Mouse (Mus musculus): ENCODE measurements around the gene Ptpn11. TPM values are rescaled to one million over a fixed set of nuclear protein-coding genes. Genes with fewer than 3 reads are reported as not detected.

The Ptpn11 gene
- polyA plus RNA-seq (2017; shearing (Covaris generic)): 35.3 TPM

GRCm38 (mm10) chr5:121190836-121191583 is at the start of gene Ptpn11:
TSS of gene Ptpn11 (minus strand) at chr5:121191397.

DNA sequence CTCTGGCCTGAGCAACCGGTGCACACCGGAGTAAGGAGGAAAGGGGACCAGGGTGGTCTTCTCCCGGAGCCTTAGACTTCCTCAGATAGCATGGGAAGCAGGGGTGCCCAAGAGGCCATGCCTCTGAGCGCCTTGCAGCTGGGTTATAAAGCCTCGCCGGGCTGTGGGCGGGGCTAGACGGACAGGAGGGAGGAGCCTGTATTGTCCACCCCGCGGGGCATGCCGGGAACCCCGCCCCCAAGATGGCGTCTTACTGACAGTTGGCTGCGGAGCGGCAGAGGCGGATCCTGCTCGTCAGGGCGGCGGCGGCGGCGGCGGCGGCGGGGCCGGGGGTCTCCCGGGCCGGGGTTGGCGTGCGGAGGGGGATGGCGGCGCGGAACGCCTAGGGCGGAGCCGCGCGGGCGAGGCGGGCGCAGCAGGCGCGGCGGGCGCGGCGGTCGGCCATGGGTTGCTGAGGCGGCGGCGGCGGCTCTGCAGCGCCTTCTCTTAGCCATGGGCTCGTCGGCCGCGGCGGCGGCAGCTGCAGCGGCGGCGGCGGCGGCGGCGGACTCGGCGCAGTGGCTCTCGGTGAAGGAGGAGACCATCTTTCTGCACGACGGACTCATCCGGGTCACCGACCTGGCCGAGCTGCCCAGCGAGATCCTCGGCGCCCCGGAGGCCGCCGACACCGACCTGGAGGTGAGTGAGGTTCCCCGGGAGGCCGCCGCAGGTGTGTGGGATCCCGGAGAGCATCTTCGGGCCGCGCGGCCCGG is 29.0 kb upstream of the Ptpn11 start, which contains the start of gene Hectd4:
Gene Hectd4, plus strand, starts transcription at position 240 of the 752 bp plus-strand sequence.

DNA sequence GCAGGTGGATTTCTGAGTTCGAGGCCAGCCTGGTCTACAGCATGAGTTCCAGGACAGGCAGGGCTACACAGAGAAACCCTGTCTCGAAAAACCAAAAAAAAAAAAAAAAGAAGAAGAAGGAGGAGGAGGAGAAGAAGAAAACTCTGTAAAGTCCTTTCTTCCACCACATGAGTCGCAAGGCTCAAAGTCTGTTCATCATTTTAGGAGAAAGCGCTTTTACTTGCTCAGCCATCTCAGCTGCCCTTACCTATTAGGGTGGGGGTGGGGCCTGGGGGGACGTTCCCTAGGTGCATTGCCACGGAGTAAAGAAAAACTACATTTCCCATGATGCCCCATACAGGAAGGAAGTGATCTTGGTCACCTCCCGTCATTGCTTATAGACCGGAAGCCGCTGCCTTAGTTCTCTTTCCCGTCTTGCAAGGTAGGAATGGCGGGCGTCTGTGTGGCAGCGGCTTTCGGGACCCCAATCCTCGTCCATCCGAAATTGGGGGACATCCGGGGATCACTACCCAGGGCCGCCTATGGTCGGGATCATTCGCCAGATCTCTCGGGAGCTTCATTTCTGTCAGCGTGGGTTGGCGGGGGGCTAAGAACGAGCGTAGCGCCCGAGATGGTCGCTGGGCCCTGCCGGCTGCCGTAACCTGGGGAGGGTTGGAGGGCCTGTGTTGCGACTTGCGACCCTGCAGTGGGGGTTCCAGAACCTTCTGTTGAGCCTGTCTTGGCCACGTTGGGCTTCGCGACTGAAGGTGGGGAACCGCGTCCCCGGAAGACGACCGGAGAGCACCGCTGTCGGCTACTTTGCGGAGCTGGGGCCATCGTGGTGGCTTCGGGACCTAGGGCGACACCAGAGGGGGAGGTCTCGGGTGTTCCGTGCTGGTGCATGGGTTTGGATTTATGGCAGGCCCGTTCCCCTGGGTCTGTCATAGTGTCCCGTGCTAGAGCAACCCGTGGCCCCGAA is 13.2 kb upstream of the Ptpn11 start, which contains the start of gene Rpl6:
Gene Rpl6, plus strand, starts transcription at position 350 of the 958 bp plus-strand sequence.

Other genes starting within 250 kb of the Ptpn11 start
- gene Rph3a, start 181.3 kb downstream of the Ptpn11 start, polyA plus RNA-seq (2017; shearing (Covaris generic)): 0.67 TPM
- 771 TPM for gene Rpl6, start 13.1 kb upstream of the Ptpn11 start, polyA plus RNA-seq (2017; shearing (Covaris generic))
- gene Hectd4, start 28.8 kb upstream of the Ptpn11 start, polyA plus RNA-seq (2017; shearing (Covaris generic)): 6.5 TPM
- gene Trafd1, start 194.2 kb upstream of the Ptpn11 start, polyA plus RNA-seq (2017; shearing (Covaris generic)): 70.0 TPM
- 31.0 TPM for gene Naa25, start 206.5 kb upstream of the Ptpn11 start, polyA plus RNA-seq (2017; shearing (Covaris generic))